Mouse (Mus musculus): ENCODE measurements around the gene Hmgn2. TPM values are rescaled to one million over a fixed set of nuclear protein-coding genes. Genes with fewer than 3 reads are reported as not detected.
"Not testable (repeated sequence)": the region's sequence is repeated elsewhere in the genome, so short reads cannot be mapped to it uniquely, and the experiment has no call there.

The Hmgn2 gene
- polyA plus RNA-seq, 1 experiment from 2014 or later, result 3,460 TPM

DNA sequence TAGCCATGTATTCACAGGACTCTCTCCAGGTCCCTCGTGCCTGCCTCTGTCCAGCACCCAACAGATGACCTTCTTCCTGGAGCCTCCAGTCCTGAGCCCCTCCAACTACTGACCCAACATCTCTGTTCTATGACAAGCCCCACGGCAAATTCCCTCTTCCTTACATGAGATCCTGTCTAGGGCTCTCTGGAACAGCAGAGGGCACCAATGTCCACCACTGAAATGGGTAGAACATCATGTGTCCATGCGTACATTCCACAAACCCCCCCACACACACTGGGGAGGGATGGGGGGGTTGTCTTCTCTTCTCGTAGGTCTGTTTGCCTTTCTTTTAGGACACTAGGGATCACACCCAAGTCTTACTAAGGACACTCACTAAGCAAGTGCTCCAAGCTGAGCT, 21.6 kb upstream of the Hmgn2 start:
- DNase-seq (ENCODE audit: low spot score) (no peak), ATAC-seq (ENCODE audit: insufficient number of reproducible peaks, low FRiP score, low TSS enrichment, low read depth) (no peak)
- no peak overlapping the region for H3K4me3 ChIP-seq (ENCODE audit: low read depth, low read length)
- 60% methylated on average over 4 of the region's 4 CpGs for WGBS
- no peak overlapping the region for H3K4me2 ChIP-seq (ENCODE audit: low read depth, severe bottlenecking)
- H3K36me3 ChIP-seq (ENCODE audit: control insufficient read depth, insufficient read depth, low read length), result peaks cover 7% of the 10 kb centered on the region; the same call in 1 of the 2 replicates
- H3K4me1 ChIP-seq (ENCODE audit: control insufficient read depth, insufficient read depth, low read length), result no peaks in the 10 kb centered on the region
- no peak overlapping the region for H3K9ac ChIP-seq (ENCODE audit: low read length)
- no peaks in the 10 kb centered on the region for H3K9me3 ChIP-seq (ENCODE audit: control insufficient read depth, low read length)
- H3K27me3 ChIP-seq (ENCODE audit: control insufficient read depth, insufficient read depth, low read length), result no peaks in the 10 kb centered on the region
- H3K27ac ChIP-seq (replicated peaks; ENCODE audit: low read depth, low read length), result no peak overlapping the region

DNA sequence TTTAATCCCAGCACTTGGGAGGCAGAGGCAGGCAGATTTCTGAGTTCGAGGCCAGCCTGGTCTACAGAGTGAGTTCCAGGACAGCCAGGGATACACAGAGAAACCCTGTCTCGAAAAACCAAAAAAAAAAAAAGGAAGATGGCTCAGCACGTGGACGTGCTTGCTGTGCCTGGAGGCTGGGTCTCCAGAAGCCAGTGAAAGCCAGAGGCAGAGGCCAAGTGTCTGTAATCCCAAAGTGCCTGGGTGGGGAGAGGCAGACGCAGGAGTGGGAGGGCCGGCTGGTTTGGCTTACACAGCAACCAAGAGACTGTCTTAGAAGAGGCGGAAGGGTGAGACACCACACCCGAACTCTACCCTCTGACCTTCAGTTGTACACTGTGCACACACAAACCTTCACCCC, 19.8 kb upstream of the Hmgn2 start:
- not testable (repeated sequence) for H3K4me1 ChIP-seq (ENCODE audit: control insufficient read depth, insufficient read depth, low read length); H3K4me2 ChIP-seq (ENCODE audit: low read depth, severe bottlenecking); H3K27me3 ChIP-seq (ENCODE audit: control insufficient read depth, insufficient read depth, low read length); H3K4me3 ChIP-seq (ENCODE audit: low read depth, low read length); DNase-seq (ENCODE audit: low spot score); H3K27ac ChIP-seq (replicated peaks; ENCODE audit: low read depth, low read length); H3K9ac ChIP-seq (ENCODE audit: low read length); H3K9me3 ChIP-seq (ENCODE audit: control insufficient read depth, low read length); H3K36me3 ChIP-seq (ENCODE audit: control insufficient read depth, insufficient read depth, low read length); ATAC-seq (ENCODE audit: insufficient number of reproducible peaks, low FRiP score, low TSS enrichment, low read depth)
- WGBS, result 90% methylated on average over 8 of the region's 8 CpGs

- no peak for ATAC-seq (ENCODE audit: insufficient number of reproducible peaks, low FRiP score, low TSS enrichment, low read depth)
Measured at GRCm38 (mm10) chr4:133982936-133983335, 14.5 kb upstream of the Hmgn2 start.

DNA sequence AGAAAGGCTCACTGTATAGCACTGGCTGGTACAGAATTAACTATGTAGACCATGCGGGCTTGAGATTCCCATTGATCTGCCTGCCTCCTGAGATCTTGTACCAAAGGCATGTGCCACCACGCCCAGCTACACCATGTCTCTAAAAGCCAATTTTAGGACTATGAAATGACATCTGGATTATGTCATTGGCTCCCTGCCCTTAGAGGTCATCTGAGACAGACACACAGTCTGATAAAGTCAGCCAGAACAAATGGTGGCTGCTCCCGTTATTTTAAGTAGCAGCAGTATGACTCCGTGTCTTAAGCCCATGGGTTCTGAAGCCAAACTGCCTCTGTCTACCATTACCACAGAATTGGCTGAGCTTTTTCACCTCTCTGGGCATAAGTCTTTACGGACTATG, 12.0 kb upstream of the Hmgn2 start:
- DNase-seq (ENCODE audit: low spot score) (no peak), ATAC-seq (ENCODE audit: insufficient number of reproducible peaks, low FRiP score, low TSS enrichment, low read depth) (no peak)
- Histone ChIP-seq H3K4me3 (ENCODE audit: low read depth, low read length) (no peak overlapping the region), H3K4me1 (ENCODE audit: control insufficient read depth, insufficient read depth, low read length) (no peaks in the 10 kb centered on the region), H3K9me3 (ENCODE audit: control insufficient read depth, low read length) (no peaks in the 10 kb centered on the region), H3K27ac (replicated peaks; ENCODE audit: low read depth, low read length) (no peak overlapping the region), H3K9ac (ENCODE audit: low read length) (no peak overlapping the region), H3K27me3 (ENCODE audit: control insufficient read depth, insufficient read depth, low read length) (no peaks in the 10 kb centered on the region), H3K36me3 (ENCODE audit: control insufficient read depth, insufficient read depth, low read length) (peaks cover 8% of the 10 kb centered on the region; the same call in 1 of the 2 replicates), H3K4me2 (ENCODE audit: low read depth, severe bottlenecking) (no peak overlapping the region)
- 86% methylated on average over 5 of the region's 5 CpGs for WGBS

More at GRCm38 (mm10) chr4:133982936-133983335, 14.5 kb upstream of the Hmgn2 start:
- no peaks in the 10 kb centered on the region for H3K4me1 ChIP-seq (ENCODE audit: control insufficient read depth, insufficient read depth, low read length)
- DNase-seq (ENCODE audit: low spot score), result no peak
- H3K9me3 ChIP-seq (ENCODE audit: control insufficient read depth, low read length), result no peaks in the 10 kb centered on the region
- no peak overlapping the region for H3K27ac ChIP-seq (replicated peaks; ENCODE audit: low read depth, low read length)
- H3K27me3 ChIP-seq (ENCODE audit: control insufficient read depth, insufficient read depth, low read length), result no peaks in the 10 kb centered on the region
- no peak overlapping the region for H3K4me3 ChIP-seq (ENCODE audit: low read depth, low read length)
- peaks cover 9% of the 10 kb centered on the region; the same call in 1 of the 2 replicates for H3K36me3 ChIP-seq (ENCODE audit: control insufficient read depth, insufficient read depth, low read length)
- WGBS, result 83% methylated on average over 13 of the region's 13 CpGs
- no peak overlapping the region for H3K4me2 ChIP-seq (ENCODE audit: low read depth, severe bottlenecking)
- H3K9ac ChIP-seq (ENCODE audit: low read length), result no peak overlapping the region

DNA sequence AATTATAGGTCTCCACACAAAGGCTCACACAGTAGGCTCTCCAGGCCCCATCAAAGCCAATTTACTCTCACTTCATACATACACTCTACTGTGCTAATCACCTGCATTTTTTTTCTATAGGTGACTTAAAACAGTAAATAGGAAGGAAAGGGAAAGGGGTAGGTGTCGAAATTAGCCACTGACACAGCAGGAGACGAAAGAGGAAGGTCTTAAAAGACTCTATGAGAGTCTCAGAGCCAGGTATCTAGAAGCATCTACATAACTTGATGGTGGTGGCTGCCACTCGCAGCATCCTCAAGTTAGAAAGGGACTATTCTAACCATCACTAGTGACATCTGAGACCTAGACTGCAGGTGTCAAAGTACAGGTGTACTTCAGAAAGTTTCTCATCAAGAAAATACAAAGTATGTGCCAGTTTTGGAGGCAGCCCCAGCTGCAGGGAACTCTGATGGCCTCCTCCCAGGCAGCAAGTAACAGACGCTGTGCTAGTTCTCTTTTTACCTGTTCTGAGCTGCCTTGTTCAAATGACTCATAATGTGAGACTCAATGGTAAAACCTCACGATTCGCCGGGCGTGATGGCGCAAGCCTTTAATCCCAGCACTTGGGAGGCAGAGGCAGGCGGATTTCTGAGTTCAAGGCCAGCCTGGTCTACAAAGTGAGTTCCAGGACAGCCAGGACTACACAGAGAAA, 9.7 kb upstream of the Hmgn2 start:
- ATAC-seq (ENCODE audit: insufficient number of reproducible peaks, low FRiP score, low TSS enrichment, low read depth) (no peak), DNase-seq (ENCODE audit: low spot score) (no peak)
- no peak overlapping the region for H3K9ac ChIP-seq (ENCODE audit: low read length)
- H3K36me3 ChIP-seq (ENCODE audit: control insufficient read depth, insufficient read depth, low read length), result peaks cover 8% of the 10 kb centered on the region; the same call in 1 of the 2 replicates
- no peaks in the 10 kb centered on the region for H3K4me1 ChIP-seq (ENCODE audit: control insufficient read depth, insufficient read depth, low read length)
- H3K27ac ChIP-seq (replicated peaks; ENCODE audit: low read depth, low read length), result no peak overlapping the region
- no peak overlapping the region for H3K4me3 ChIP-seq (ENCODE audit: low read depth, low read length)
- H3K27me3 ChIP-seq (ENCODE audit: control insufficient read depth, insufficient read depth, low read length), result no peaks in the 10 kb centered on the region
- H3K4me2 ChIP-seq (ENCODE audit: low read depth, severe bottlenecking), result no peak overlapping the region
- WGBS, result 94% methylated on average over 10 of the region's 10 CpGs
- H3K9me3 ChIP-seq (ENCODE audit: control insufficient read depth, low read length), result no peaks in the 10 kb centered on the region

DNA sequence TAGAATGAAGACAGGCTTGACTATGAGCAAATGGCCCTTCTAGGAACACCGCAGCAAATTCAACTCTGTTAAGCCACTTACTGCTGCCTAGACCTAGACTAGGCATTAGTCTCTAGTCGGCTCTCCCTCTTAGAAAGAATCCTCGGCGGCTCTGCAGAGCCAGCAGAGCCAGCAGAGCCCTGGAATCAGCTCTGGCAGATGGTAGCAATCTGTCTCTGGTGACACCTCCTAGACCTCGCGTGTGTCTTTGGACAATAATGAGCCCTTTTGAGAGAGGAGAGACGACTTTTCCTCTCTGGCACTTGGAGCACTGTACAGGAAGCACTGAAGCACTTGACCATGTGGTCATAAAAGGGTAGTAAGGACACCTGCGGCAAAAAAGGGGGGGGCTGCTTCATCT, 3.3 kb upstream of the Hmgn2 start:
- no peak overlapping the region for H3K4me2 ChIP-seq (ENCODE audit: low read depth, severe bottlenecking)
- no peaks in the 10 kb centered on the region; the same call in 1 of the 2 replicates for H3K36me3 ChIP-seq (ENCODE audit: control insufficient read depth, insufficient read depth, low read length)
- H3K27me3 ChIP-seq (ENCODE audit: control insufficient read depth, insufficient read depth, low read length), result no peaks in the 10 kb centered on the region
- H3K27ac ChIP-seq (replicated peaks; ENCODE audit: low read depth, low read length), result no peak overlapping the region
- ATAC-seq (ENCODE audit: insufficient number of reproducible peaks, low FRiP score, low TSS enrichment, low read depth) (no peak), DNase-seq (ENCODE audit: low spot score) (no peak)
- peaks cover 9% of the 10 kb centered on the region for H3K4me1 ChIP-seq (ENCODE audit: control insufficient read depth, insufficient read depth, low read length)
- no peak overlapping the region for H3K9ac ChIP-seq (ENCODE audit: low read length)
- H3K9me3 ChIP-seq (ENCODE audit: control insufficient read depth, low read length), result no peaks in the 10 kb centered on the region
- 47% methylated on average over 8 of the region's 8 CpGs for WGBS
- H3K4me3 ChIP-seq (ENCODE audit: low read depth, low read length), result no peak overlapping the region

DNA sequence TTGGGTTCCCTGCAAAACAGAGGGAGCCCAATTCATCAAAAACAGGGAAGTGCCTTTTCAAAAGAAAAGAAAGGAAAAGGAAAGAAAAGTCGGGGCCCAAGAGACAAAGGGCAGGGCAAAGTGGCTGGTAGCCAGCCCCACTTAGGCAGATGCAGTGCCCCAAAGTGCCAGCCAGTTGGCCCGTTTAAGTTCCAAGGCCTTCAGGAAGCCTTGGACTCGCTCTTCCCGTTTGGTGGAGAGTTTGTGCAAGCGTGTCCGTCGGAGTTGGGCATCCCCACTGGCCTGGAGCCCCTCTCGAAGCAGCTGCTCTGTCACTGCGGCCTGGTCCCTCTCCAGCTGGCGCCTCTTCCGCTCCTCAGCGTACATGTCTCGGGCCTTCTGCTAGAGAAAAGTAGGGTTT, 2.4 kb upstream of the Hmgn2 start:
- Histone ChIP-seq H3K27me3 (ENCODE audit: control insufficient read depth, insufficient read depth, low read length) (no peaks in the 10 kb centered on the region), H3K9ac (ENCODE audit: low read length) (no peak overlapping the region), H3K27ac (replicated peaks; ENCODE audit: low read depth, low read length) (no peak overlapping the region), H3K9me3 (ENCODE audit: control insufficient read depth, low read length) (no peaks in the 10 kb centered on the region), H3K4me2 (ENCODE audit: low read depth, severe bottlenecking) (no peak overlapping the region), H3K36me3 (ENCODE audit: control insufficient read depth, insufficient read depth, low read length) (peaks cover under 1% of the 10 kb centered on the region; the same call in 1 of the 2 replicates), H3K4me1 (ENCODE audit: control insufficient read depth, insufficient read depth, low read length) (peaks cover 14% of the 10 kb centered on the region), H3K4me3 (ENCODE audit: low read depth, low read length) (no peak overlapping the region)
- 88% methylated on average over 13 of the region's 13 CpGs for WGBS
- ATAC-seq (ENCODE audit: insufficient number of reproducible peaks, low FRiP score, low TSS enrichment, low read depth) (no peak), DNase-seq (ENCODE audit: low spot score) (no peak)

DNA sequence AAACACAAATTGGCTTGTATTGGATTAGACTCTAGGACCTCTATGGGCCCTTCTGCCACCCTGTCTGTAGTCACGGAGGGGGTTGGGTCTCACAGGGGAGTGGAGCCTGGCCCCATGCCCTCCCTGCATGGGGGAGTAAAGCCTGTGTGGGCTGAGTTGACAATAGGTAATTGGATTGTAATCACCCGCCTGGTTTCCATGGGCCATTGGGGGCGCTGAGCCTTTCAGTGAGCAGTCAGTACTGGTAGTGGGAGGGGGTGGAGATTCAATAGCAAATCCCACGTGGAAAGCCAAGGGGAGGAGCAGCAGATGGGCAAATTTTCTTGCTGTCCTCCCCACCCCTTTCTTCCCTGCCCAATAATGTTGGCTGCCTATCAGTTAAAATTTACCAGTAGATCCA, 1.7 kb upstream of the Hmgn2 start:
- H3K27ac ChIP-seq (replicated peaks; ENCODE audit: low read depth, low read length), result no peak overlapping the region
- peaks cover 5% of the 10 kb centered on the region; the same call in 1 of the 2 replicates for H3K36me3 ChIP-seq (ENCODE audit: control insufficient read depth, insufficient read depth, low read length)
- H3K4me3 ChIP-seq (ENCODE audit: low read depth, low read length), result no peak overlapping the region
- no peaks in the 10 kb centered on the region for H3K27me3 ChIP-seq (ENCODE audit: control insufficient read depth, insufficient read depth, low read length)
- 45% methylated on average over 4 of the region's 4 CpGs for WGBS
- no peak overlapping the region for H3K4me2 ChIP-seq (ENCODE audit: low read depth, severe bottlenecking)
- no peaks in the 10 kb centered on the region for H3K9me3 ChIP-seq (ENCODE audit: control insufficient read depth, low read length)
- ATAC-seq (ENCODE audit: insufficient number of reproducible peaks, low FRiP score, low TSS enrichment, low read depth) (no peak), DNase-seq (ENCODE audit: low spot score) (no peak)
- no peak overlapping the region for H3K9ac ChIP-seq (ENCODE audit: low read length)
- H3K4me1 ChIP-seq (ENCODE audit: control insufficient read depth, insufficient read depth, low read length), result peaks cover 14% of the 10 kb centered on the region

Data from limb, embryonic 11.5 days (tissue).